Mouse (Mus musculus): Measurements from ENCODE around the gene Cdk17. TPM values are rescaled to one million over a fixed set of nuclear protein-coding genes. Genes with fewer than 3 reads are reported as not detected.
A peak's percentile ranks its signal among the peaks of the same experiment; 100 is the strongest.

Cdk17 gene
- polyA plus RNA-seq, 1 experiment from 2014 or later: 24.8 TPM

- Histone ChIP-seq H3K9ac (ENCODE audit: low read depth, low read length) (peak overlapping the region; percentile 97; the same call in 1 of the 2 replicates), H3K27ac (ENCODE audit: low read depth, low read length) (peak overlapping the region; percentile 99; the same call in 1 of the 2 replicates), H3K4me2 (replicated peaks; ENCODE audit: low read depth, low read length) (peak overlapping the region; percentile 67), H3K36me3 (ENCODE audit: control insufficient read depth, insufficient read depth, low read length) (no peaks in the 10 kb centered on the region), H3K4me3 (ENCODE audit: low read length) (peak overlapping the region; percentile 97), H3K9me3 (ENCODE audit: control insufficient read depth, low read length) (no peaks in the 10 kb centered on the region), H3K27me3 (ENCODE audit: control insufficient read depth, insufficient read depth, low read length) (no peaks in the 10 kb centered on the region), H3K4me1 (ENCODE audit: control insufficient read depth, insufficient read depth, low read length) (peaks cover 20% of the 10 kb centered on the region)
- WGBS: 20% methylated on average over 11 of the region's 11 CpGs
- no peak for ATAC-seq (ENCODE audit: low FRiP score, low TSS enrichment)
Observed at GRCm38 (mm10) chr10:93162276-93162971, 1.7 kb downstream of the Cdk17 start.

GRCm38 (mm10) chr10:93162972-93163660 is 2.4 kb downstream of the Cdk17 start:
- 74% methylated on average over 7 of the region's 7 CpGs for WGBS
- H3K36me3 ChIP-seq (ENCODE audit: control insufficient read depth, insufficient read depth, low read length): no peaks in the 10 kb centered on the region
- peaks cover 24% of the 10 kb centered on the region for H3K4me1 ChIP-seq (ENCODE audit: control insufficient read depth, insufficient read depth, low read length)
- no peaks in the 10 kb centered on the region for H3K27me3 ChIP-seq (ENCODE audit: control insufficient read depth, insufficient read depth, low read length)
- peak overlapping the region; percentile 67; the same call in 1 of the 2 replicates for H3K4me2 ChIP-seq (replicated peaks; ENCODE audit: low read depth, low read length)
- no peak for ATAC-seq (ENCODE audit: low FRiP score, low TSS enrichment)
- no peak overlapping the region for H3K9ac ChIP-seq (ENCODE audit: low read depth, low read length)
- no peak overlapping the region for H3K4me3 ChIP-seq (ENCODE audit: low read length)
- no peak overlapping the region for H3K27ac ChIP-seq (ENCODE audit: low read depth, low read length)
- no peaks in the 10 kb centered on the region for H3K9me3 ChIP-seq (ENCODE audit: control insufficient read depth, low read length)

GRCm38 (mm10) chr10:93163711-93164488 is 3.2 kb downstream of the Cdk17 start:
- H3K36me3 ChIP-seq (ENCODE audit: control insufficient read depth, insufficient read depth, low read length): no peaks in the 10 kb centered on the region
- H3K27ac ChIP-seq (ENCODE audit: low read depth, low read length): no peak overlapping the region
- no peaks in the 10 kb centered on the region for H3K9me3 ChIP-seq (ENCODE audit: control insufficient read depth, low read length)
- WGBS: 78% methylated on average over 6 of the region's 6 CpGs
- H3K4me1 ChIP-seq (ENCODE audit: control insufficient read depth, insufficient read depth, low read length): peaks cover 24% of the 10 kb centered on the region
- H3K27me3 ChIP-seq (ENCODE audit: control insufficient read depth, insufficient read depth, low read length): no peaks in the 10 kb centered on the region
- no peak for ATAC-seq (ENCODE audit: low FRiP score, low TSS enrichment)
- no peak overlapping the region for H3K9ac ChIP-seq (ENCODE audit: low read depth, low read length)
- no peak overlapping the region for H3K4me3 ChIP-seq (ENCODE audit: low read length)
- H3K4me2 ChIP-seq (replicated peaks; ENCODE audit: low read depth, low read length): no peak overlapping the region

GRCm38 (mm10) chr10:93165416-93166381 is 5.0 kb downstream of the Cdk17 start:
- Histone ChIP-seq H3K9me3 (ENCODE audit: control insufficient read depth, low read length) (no peaks in the 10 kb centered on the region), H3K4me3 (ENCODE audit: low read length) (no peak overlapping the region), H3K4me2 (replicated peaks; ENCODE audit: low read depth, low read length) (peak overlapping the region; percentile 25), H3K27me3 (ENCODE audit: control insufficient read depth, insufficient read depth, low read length) (no peaks in the 10 kb centered on the region), H3K4me1 (ENCODE audit: control insufficient read depth, insufficient read depth, low read length) (peaks cover 24% of the 10 kb centered on the region), H3K9ac (ENCODE audit: low read depth, low read length) (no peak overlapping the region; the same call in 1 of the 2 replicates), H3K36me3 (ENCODE audit: control insufficient read depth, insufficient read depth, low read length) (no peaks in the 10 kb centered on the region), H3K27ac (ENCODE audit: low read depth, low read length) (peak overlapping the region; percentile 27; the same call in 1 of the 2 replicates)
- WGBS: 28% methylated on average over 14 of the region's 14 CpGs
- ATAC-seq (ENCODE audit: low FRiP score, low TSS enrichment): no peak

GRCm38 (mm10) chr10:93166382-93166769 is 5.7 kb downstream of the Cdk17 start:
- no peaks in the 10 kb centered on the region for H3K27me3 ChIP-seq (ENCODE audit: control insufficient read depth, insufficient read depth, low read length)
- peaks cover 24% of the 10 kb centered on the region for H3K4me1 ChIP-seq (ENCODE audit: control insufficient read depth, insufficient read depth, low read length)
- no peak for ATAC-seq (ENCODE audit: low FRiP score, low TSS enrichment)
- H3K4me3 ChIP-seq (ENCODE audit: low read length): no peak overlapping the region
- no peaks in the 10 kb centered on the region for H3K36me3 ChIP-seq (ENCODE audit: control insufficient read depth, insufficient read depth, low read length)
- no peaks in the 10 kb centered on the region for H3K9me3 ChIP-seq (ENCODE audit: control insufficient read depth, low read length)
- WGBS: 19% methylated on average over 5 of the region's 5 CpGs
- H3K4me2 ChIP-seq (replicated peaks; ENCODE audit: low read depth, low read length): peak overlapping the region; percentile 25
- H3K9ac ChIP-seq (ENCODE audit: low read depth, low read length): no peak overlapping the region
- 0 out of 2 replicates have a peak overlapping the region, but pooled peaks have one; percentile 27 for H3K27ac ChIP-seq (ENCODE audit: low read depth, low read length)

- Histone ChIP-seq H3K36me3 (ENCODE audit: control insufficient read depth, insufficient read depth, low read length) (no peaks in the 10 kb centered on the region), H3K4me1 (ENCODE audit: control insufficient read depth, insufficient read depth, low read length) (peaks cover 24% of the 10 kb centered on the region), H3K4me3 (ENCODE audit: low read length) (no peak overlapping the region), H3K9me3 (ENCODE audit: control insufficient read depth, low read length) (no peaks in the 10 kb centered on the region), H3K27me3 (ENCODE audit: control insufficient read depth, insufficient read depth, low read length) (no peaks in the 10 kb centered on the region), H3K4me2 (replicated peaks; ENCODE audit: low read depth, low read length) (no peak overlapping the region), H3K27ac (ENCODE audit: low read depth, low read length) (no peak overlapping the region), H3K9ac (ENCODE audit: low read depth, low read length) (no peak overlapping the region)
- no peak for ATAC-seq (ENCODE audit: low FRiP score, low TSS enrichment)
- WGBS: 75% methylated on average over 6 of the region's 6 CpGs
Observed at GRCm38 (mm10) chr10:93167311-93167710, 6.6 kb downstream of the Cdk17 start.

GRCm38 (mm10) chr10:93168067-93168466 is 7.4 kb downstream of the Cdk17 start:
- Histone ChIP-seq H3K27ac (ENCODE audit: low read depth, low read length) (no peak overlapping the region), H3K4me1 (ENCODE audit: control insufficient read depth, insufficient read depth, low read length) (peaks cover 24% of the 10 kb centered on the region), H3K27me3 (ENCODE audit: control insufficient read depth, insufficient read depth, low read length) (no peaks in the 10 kb centered on the region), H3K9ac (ENCODE audit: low read depth, low read length) (no peak overlapping the region), H3K36me3 (ENCODE audit: control insufficient read depth, insufficient read depth, low read length) (no peaks in the 10 kb centered on the region), H3K4me2 (replicated peaks; ENCODE audit: low read depth, low read length) (no peak overlapping the region), H3K9me3 (ENCODE audit: control insufficient read depth, low read length) (no peaks in the 10 kb centered on the region), H3K4me3 (ENCODE audit: low read length) (no peak overlapping the region)
- WGBS: 52% methylated on average over 4 of the region's 4 CpGs
- no peak for ATAC-seq (ENCODE audit: low FRiP score, low TSS enrichment)

GRCm38 (mm10) chr10:93171182-93171855 is 10.6 kb downstream of the Cdk17 start:
- Histone ChIP-seq H3K9ac (ENCODE audit: low read depth, low read length) (no peak overlapping the region), H3K36me3 (ENCODE audit: control insufficient read depth, insufficient read depth, low read length) (no peaks in the 10 kb centered on the region), H3K4me1 (ENCODE audit: control insufficient read depth, insufficient read depth, low read length) (peaks cover 7% of the 10 kb centered on the region), H3K27me3 (ENCODE audit: control insufficient read depth, insufficient read depth, low read length) (no peaks in the 10 kb centered on the region), H3K4me3 (ENCODE audit: low read length) (no peak overlapping the region), H3K27ac (ENCODE audit: low read depth, low read length) (no peak overlapping the region), H3K9me3 (ENCODE audit: control insufficient read depth, low read length) (no peaks in the 10 kb centered on the region), H3K4me2 (replicated peaks; ENCODE audit: low read depth, low read length) (no peak overlapping the region)
- 85% methylated on average over 6 of the region's 6 CpGs for WGBS
- no peak for ATAC-seq (ENCODE audit: low FRiP score, low TSS enrichment)

All from kidney, embryonic 14.5 days (tissue).